Mouse (Mus musculus) urinary bladder, postnatal 4 days (tissue): ENCODE results near the gene Slc25a42.

Source experiments
- DNase-seq, 2 experiments: peaks; one replicate each; pipeline ENCODE4 v3.0.0; 2021 to 2022; ENCODE audit warnings: low spot score in 2 of 2

The Slc25a42 gene

GRCm38 (mm10) chr8:70170748-70171147, 41.4 kb downstream of the Slc25a42 start:
- no peak for DNase-seq

GRCm38 (mm10) chr8:70170116-70170515, 42.0 kb downstream of the Slc25a42 start:
- DNase-seq, result no peak

GRCm38 (mm10) chr8:70166504-70167110, 45.5 kb downstream of the Slc25a42 start:
- DNase-seq, result peak; percentile 57 to 81

- DNase-seq, result no peak
Measured at GRCm38 (mm10) chr8:70163316-70163715, 48.8 kb downstream of the Slc25a42 start.

- no peak for DNase-seq
Measured at GRCm38 (mm10) chr8:70160015-70160414, 52.1 kb downstream of the Slc25a42 start.

GRCm38 (mm10) chr8:70159211-70159610, 52.9 kb downstream of the Slc25a42 start:
- DNase-seq, result no peak

GRCm38 (mm10) chr8:70158069-70158853, 53.8 kb downstream of the Slc25a42 start:
- DNase-seq, result peak; percentile 71

- DNase-seq, result no peak
Measured at GRCm38 (mm10) chr8:70157240-70157800, 54.8 kb downstream of the Slc25a42 start.

GRCm38 (mm10) chr8:70152537-70153257, 59.4 kb downstream of the Slc25a42 start:
- DNase-seq, result peak; percentile 63 to 76

GRCm38 (mm10) chr8:70150158-70150557, 61.9 kb downstream of the Slc25a42 start:
- no peak for DNase-seq

- no peak for DNase-seq
Measured at GRCm38 (mm10) chr8:70147678-70148607, 64.2 kb downstream of the Slc25a42 start.

- DNase-seq, result no peak
Measured at GRCm38 (mm10) chr8:70139981-70140380, 72.1 kb downstream of the Slc25a42 start.

GRCm38 (mm10) chr8:70139026-70139857, 72.9 kb downstream of the Slc25a42 start, which contains the start of the genes Rfxank, Borcs8 and Mef2b:
Gene Rfxank, minus strand, starts transcription at chr8:70139154.
Gene Borcs8, plus strand, starts transcription at chr8:70139499.
Gene Mef2b, plus strand, starts transcription at chr8:70139711.
- peak; percentile 98 to 99 for DNase-seq

- no peak for DNase-seq
Measured at GRCm38 (mm10) chr8:70137890-70138289, 74.2 kb downstream of the Slc25a42 start.

GRCm38 (mm10) chr8:70136591-70136990, 75.5 kb downstream of the Slc25a42 start:
- DNase-seq, result no peak

GRCm38 (mm10) chr8:70134931-70135330, 77.2 kb downstream of the Slc25a42 start:
- DNase-seq, result no peak
